Comparison of ENCODE assay signal across 28 mouse cellular contexts in genomic region chr10:14174124-14174523, GRCm38 (mm10).
DNase-seq lines count a peak whose midpoint lies in the region; ATAC-seq and TF ChIP-seq lines count a peak whose summit lies in the region.
"Had no signal": no experiment of that assay in that cellular context is flagged by ENCODE, and none has a peak within 500 bp of the region (broad histone marks: within the 10 kb centered on the region; RNA-seq: fewer than 3 reads in every experiment).

No protein-coding gene starts in this region.

- H3K36me3 ChIP-seq in hindbrain, embryonic 11.5 days (ENCODE audit: control insufficient read depth, insufficient read depth, low read length), result no peaks in the 10 kb centered on the region
- H3K36me3 ChIP-seq: embryonic facial prominence, embryonic 10.5 days; embryonic facial prominence, embryonic 15.5 days; forebrain, embryonic 12.5 days; heart, embryonic 12.5 days; hindbrain, embryonic 12.5 days; lung, embryonic 15.5 days; neural tube, embryonic 13.5 days; stomach, embryonic 15.5 days had no signal

- H3K9ac ChIP-seq in hindbrain, embryonic 11.5 days (ENCODE audit: low read depth, low read length), result no peak overlapping the region
- H3K9ac ChIP-seq: embryonic facial prominence, embryonic 15.5 days; forebrain, embryonic 12.5 days; forebrain, postnatal 0 days; heart, embryonic 12.5 days; hindbrain, embryonic 12.5 days; liver, embryonic 14.5 days; lung, embryonic 15.5 days; neural tube, embryonic 13.5 days; stomach, embryonic 15.5 days had no signal

- peak; percentile 93 for DNase-seq in heart, adult 11 months
- DNase-seq in heart, postnatal 10 days, result no peak
- DNase-seq in lung, adult 18-20 months, result peak; percentile 9
- DNase-seq in lung, adult 2 months, result no peak
- DNase-seq in monocyte, adult 2 months (ENCODE audit: low read depth in 1 of 2, low spot score in 2 of 2), result peak; percentile 58 to 59
- no peak for DNase-seq in hindbrain, embryonic 11.5 days (ENCODE audit: low spot score)
- DNase-seq in kidney, adult 8-10 months, result no peak
- DNase-seq: adrenal gland, postnatal 10 days; cerebellum, adult 18-20 months; cerebellum, postnatal 10 days; forebrain, postnatal 0 days; kidney, postnatal 25 days; right cerebral cortex, postnatal 4 days had no signal

- no peak for TF ChIP-seq CTCF in lung, adult 2 months (IDR thresholded peaks at IDR 0.05; ENCODE audit: insufficient read depth, low read length)

- 41% methylated on average over 4 of the region's 4 CpGs for WGBS in lung, adult 2 months
- 78% methylated on average over 4 of the region's 4 CpGs for WGBS in hindbrain, embryonic 11.5 days

- ATAC-seq in common myeloid progenitor, adult 5-6 weeks (replicated peaks; ENCODE audit: low read depth, poor library complexity, severe bottlenecking), result peak; percentile 83
- no peak for ATAC-seq in hindbrain, embryonic 11.5 days (ENCODE audit: low FRiP score)
- ATAC-seq: forebrain, postnatal 0 days; hindbrain, postnatal 0 days; intestine, postnatal 0 days; midbrain, embryonic 16.5 days; Patski had no signal

- no peaks in the 10 kb centered on the region for H3K9me3 ChIP-seq in hindbrain, embryonic 11.5 days (ENCODE audit: control insufficient read depth, low read length)
- H3K9me3 ChIP-seq: embryonic facial prominence, embryonic 10.5 days; embryonic facial prominence, embryonic 15.5 days; forebrain, embryonic 12.5 days; heart, embryonic 12.5 days; hindbrain, embryonic 12.5 days; lung, embryonic 15.5 days; neural tube, embryonic 13.5 days; stomach, embryonic 15.5 days had no signal

- no peaks in the 10 kb centered on the region for H3K27me3 ChIP-seq in hindbrain, embryonic 11.5 days (ENCODE audit: control insufficient read depth, insufficient read depth, low read length)
- H3K27me3 ChIP-seq: embryonic facial prominence, embryonic 15.5 days; forebrain, embryonic 12.5 days; heart, embryonic 12.5 days; hindbrain, embryonic 12.5 days; lung, embryonic 15.5 days; neural tube, embryonic 13.5 days; Patski; stomach, embryonic 15.5 days had no signal

- TF ChIP-seq POLR2A in lung, adult 2 months (IDR thresholded peaks at IDR 0.05; ENCODE audit: borderline replicate concordance, extremely low read depth, low read depth, low read length), result no peak

- intact Hi-C loops in heart, postnatal 10 days (cut with DNase I), result no loop called here

- no peak overlapping the region for H3K4me3 ChIP-seq in lung, adult 2 months (replicated peaks; ENCODE audit: extremely low read depth, low read depth, low read length)
- no peak overlapping the region for H3K4me3 ChIP-seq in hindbrain, embryonic 11.5 days (ENCODE audit: low read depth, low read length)
- H3K4me3 ChIP-seq: embryonic facial prominence, embryonic 10.5 days; embryonic facial prominence, embryonic 15.5 days; forebrain, embryonic 12.5 days; heart, embryonic 12.5 days; hindbrain, embryonic 12.5 days; lung, embryonic 15.5 days; neural tube, embryonic 13.5 days; stomach, embryonic 15.5 days had no signal

- H3K27ac ChIP-seq in hindbrain, embryonic 11.5 days (ENCODE audit: low read depth, low read length), result no peak overlapping the region
- H3K27ac ChIP-seq: embryonic facial prominence, embryonic 10.5 days; embryonic facial prominence, embryonic 15.5 days; forebrain, embryonic 12.5 days; hindbrain, embryonic 12.5 days; hindbrain, postnatal 0 days; liver, embryonic 14.5 days; lung, embryonic 15.5 days; neural tube, embryonic 13.5 days; stomach, embryonic 15.5 days had no signal

- H3K4me1 ChIP-seq in lung, adult 2 months (ENCODE audit: control insufficient read depth, insufficient read depth, low read length), result no peaks in the 10 kb centered on the region
- no peaks in the 10 kb centered on the region for H3K4me1 ChIP-seq in hindbrain, embryonic 11.5 days (replicated peaks; ENCODE audit: control insufficient read depth, insufficient read depth, low read length)
- H3K4me1 ChIP-seq: embryonic facial prominence, embryonic 10.5 days; embryonic facial prominence, embryonic 15.5 days; forebrain, embryonic 12.5 days; hindbrain, embryonic 12.5 days; neural tube, embryonic 13.5 days; stomach, embryonic 15.5 days had no signal

- no peak overlapping the region for H3K4me2 ChIP-seq in hindbrain, embryonic 11.5 days (replicated peaks; ENCODE audit: low read depth, low read length)
- H3K4me2 ChIP-seq: embryonic facial prominence, embryonic 15.5 days; forebrain, embryonic 12.5 days; heart, embryonic 12.5 days; hindbrain, embryonic 12.5 days; lung, embryonic 15.5 days; midbrain, embryonic 11.5 days; neural tube, embryonic 13.5 days; stomach, embryonic 15.5 days had no signal

Comparison
In these comparisons a context has a peak if more than half of its experiments do, and no peak if none do; other contexts are left out.
1. DNase-seq: peak in heart, adult 11 months (single experiment), lung, adult 18-20 months (2 of 2) and monocyte, adult 2 months (2 of 2); none in heart, postnatal 10 days (0 of 2), lung, adult 2 months (single experiment), hindbrain, embryonic 11.5 days (single experiment) and kidney, adult 8-10 months (0 of 2).